Comparison of ENCODE assay signal across 8 mouse cellular contexts in genomic region chr8:91133441-91134069, GRCm38 (mm10).
A peak's percentile ranks its signal among the peaks of the same experiment; 100 is the strongest.
DNase-seq lines count a peak whose midpoint lies in the region; ATAC-seq and TF ChIP-seq lines count a peak whose summit lies in the region.

No protein-coding gene starts in this region.

- peaks cover 20% of the 10 kb centered on the region for H3K4me1 ChIP-seq in kidney, adult 2 months (ENCODE audit: control insufficient read depth, insufficient read depth, low read length)
- peaks cover 18% of the 10 kb centered on the region for H3K4me1 ChIP-seq in forebrain, embryonic 16.5 days (replicated peaks; ENCODE audit: control insufficient read depth, insufficient read depth, low read length)
- peaks cover 0 to 8% of the 10 kb centered on the region in 2 experiments; a peak in 1 of 4 replicates for H3K4me1 ChIP-seq in liver, embryonic 14.5 days (replicated peaks; ENCODE audit: control insufficient read depth in 2 of 2, insufficient read depth in 2 of 2, low read length in 1 of 2)
- H3K4me1 ChIP-seq in stomach, embryonic 14.5 days (ENCODE audit: control insufficient read depth, insufficient read depth, low read length): peaks cover 9% of the 10 kb centered on the region

- no peaks in the 10 kb centered on the region for H3K9me3 ChIP-seq in forebrain, embryonic 16.5 days (ENCODE audit: control insufficient read depth, low read length)
- H3K9me3 ChIP-seq in liver, embryonic 14.5 days (ENCODE audit: control insufficient read depth, low read length): no peaks in the 10 kb centered on the region
- no peaks in the 10 kb centered on the region for H3K9me3 ChIP-seq in stomach, embryonic 14.5 days (ENCODE audit: control insufficient read depth, low read depth, low read length)

- peak overlapping the region; percentile 82 for H3K4me2 ChIP-seq in forebrain, embryonic 16.5 days (ENCODE audit: low read length)
- H3K4me2 ChIP-seq in liver, embryonic 14.5 days (ENCODE audit: low read depth): peak overlapping the region; percentile 86
- H3K4me2 ChIP-seq in stomach, embryonic 14.5 days (replicated peaks; ENCODE audit: low read depth, low read length): peak overlapping the region; percentile 88

- H3K4me3 ChIP-seq in kidney, adult 2 months (ENCODE audit: insufficient read depth, low read depth, low read length): peak overlapping the region; percentile 79
- peak overlapping the region; percentile 69 for H3K4me3 ChIP-seq in forebrain, embryonic 16.5 days (replicated peaks; ENCODE audit: low read length)
- peak overlapping the region; percentile 67 to 83 for H3K4me3 ChIP-seq in liver, embryonic 14.5 days (ENCODE audit: insufficient read depth in 1 of 2, low read depth in 2 of 2, low read length in 2 of 2)
- H3K4me3 ChIP-seq in stomach, embryonic 14.5 days (ENCODE audit: low read depth, low read length): peak overlapping the region; percentile 88

- TF ChIP-seq CTCF in kidney, adult 2 months (conservative IDR thresholded peaks at IDR 0.05; ENCODE audit: insufficient read depth, insufficient read length, low read depth, low read length): no peak
- no peak for TF ChIP-seq CTCF in liver, embryonic 14.5 days (IDR thresholded peaks at IDR 0.05; ENCODE audit: low read depth)

- peaks cover 4% of the 10 kb centered on the region; the same call in 1 of the 2 replicates for H3K36me3 ChIP-seq in kidney, adult 2 months (ENCODE audit: control insufficient read depth, insufficient read depth, low read length)
- H3K36me3 ChIP-seq in forebrain, embryonic 16.5 days (ENCODE audit: control insufficient read depth, insufficient read depth): peaks cover 6% of the 10 kb centered on the region
- H3K36me3 ChIP-seq in liver, embryonic 14.5 days (replicated peaks; ENCODE audit: control insufficient read depth, insufficient read depth, low read depth): no peaks in the 10 kb centered on the region
- H3K36me3 ChIP-seq in stomach, embryonic 14.5 days (ENCODE audit: control insufficient read depth, insufficient read depth, low read length): peaks cover 7% of the 10 kb centered on the region; the same call in 1 of the 2 replicates

- WGBS in kidney, adult 2 months: under 1% methylated on average over 58 of the region's 58 CpGs
- WGBS in forebrain, embryonic 16.5 days: under 1% methylated on average over 58 of the region's 58 CpGs
- WGBS in liver, embryonic 14.5 days (ENCODE audit: insufficient replicate concordance): 1% methylated on average over 53 of the region's 58 CpGs
- under 1% methylated on average over 49 of the region's 58 CpGs for WGBS in stomach, embryonic 14.5 days

- peak overlapping the region; percentile 85 for H3K27ac ChIP-seq in kidney, adult 2 months (ENCODE audit: insufficient read depth, low read depth, low read length)
- peak overlapping the region; percentile 21 for H3K27ac ChIP-seq in forebrain, embryonic 16.5 days (ENCODE audit: low read length)
- H3K27ac ChIP-seq in liver, embryonic 14.5 days: no peak overlapping the region
- H3K27ac ChIP-seq in stomach, embryonic 14.5 days (ENCODE audit: low read length): peak overlapping the region; percentile 74

- DNase-seq in kidney, adult 2 months: no peak
- no peak for DNase-seq in kidney, adult 11 months
- DNase-seq in NIH3T3 (ENCODE audit: low read depth): peak; percentile 25
- DNase-seq in liver, embryonic 14.5 days (ENCODE audit: low read depth in 3 of 3, low spot score in 3 of 3): no peak
- DNase-seq in cerebellum, adult 9-11 months: no peak
- DNase-seq in frontal cortex, postnatal 14 days (ENCODE audit: low spot score in 2 of 2): no peak

- peak; percentile 48 for TF ChIP-seq POLR2A in kidney, adult 2 months (IDR thresholded peaks at IDR 0.05; ENCODE audit: low read depth, low read length)

- TF ChIP-seq EP300 in liver, embryonic 14.5 days (IDR thresholded peaks at IDR 0.05; ENCODE audit: low read depth): no peak

- H3K9ac ChIP-seq in forebrain, embryonic 16.5 days (replicated peaks; ENCODE audit: low read depth, low read length): peak overlapping the region; percentile 71
- peak overlapping the region; percentile 59 for H3K9ac ChIP-seq in liver, embryonic 14.5 days (replicated peaks)
- peak overlapping the region; percentile 61 for H3K9ac ChIP-seq in stomach, embryonic 14.5 days (replicated peaks; ENCODE audit: low read depth, low read length)

- no peak; the same call in 1 of the 2 replicates for ATAC-seq in forebrain, embryonic 16.5 days
- peak; percentile 64 for ATAC-seq in liver, embryonic 14.5 days (ENCODE audit: insufficient read depth)
- peak; percentile 59 for ATAC-seq in stomach, embryonic 14.5 days (ENCODE audit: insufficient number of reproducible peaks, insufficient read depth, low FRiP score, low read depth)

- no peaks in the 10 kb centered on the region for H3K27me3 ChIP-seq in kidney, adult 2 months (replicated peaks; ENCODE audit: control insufficient read depth, insufficient read depth, low read length)
- H3K27me3 ChIP-seq in forebrain, embryonic 16.5 days (replicated peaks; ENCODE audit: control insufficient read depth, insufficient read depth, low read length): no peaks in the 10 kb centered on the region
- H3K27me3 ChIP-seq in liver, embryonic 14.5 days (ENCODE audit: control insufficient read depth, insufficient read depth, low read length): no peaks in the 10 kb centered on the region
- no peaks in the 10 kb centered on the region for H3K27me3 ChIP-seq in stomach, embryonic 14.5 days (ENCODE audit: control insufficient read depth, insufficient read depth, low read length)
